Mouse (Mus musculus): ENCODE measurements around the gene Cyp4f16.

DNA sequence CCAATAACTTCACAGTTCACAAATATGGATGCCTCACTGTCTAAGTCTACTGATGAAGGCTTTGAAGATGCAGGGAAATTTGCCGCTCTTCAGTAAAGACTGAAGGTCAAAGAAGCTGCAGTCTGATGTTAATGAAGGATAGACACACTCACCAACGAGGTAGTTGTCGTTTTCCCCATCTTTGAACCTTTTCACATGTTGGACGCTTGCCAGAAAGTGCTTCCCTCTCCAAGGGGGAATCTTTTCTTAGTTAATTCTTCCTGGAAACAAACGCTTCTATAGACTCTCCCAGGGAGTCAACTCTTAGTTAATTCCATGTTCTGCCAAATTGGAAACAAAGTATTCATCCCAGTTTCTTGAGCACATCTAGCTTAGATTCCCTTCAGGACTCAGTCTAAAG, 20.2 kb upstream of the Cyp4f16 start:
- TF ChIP-seq POLR2A (IDR thresholded peaks at IDR 0.05; ENCODE audit: low read depth, low read length), result no peak
- TF ChIP-seq CTCF (IDR thresholded peaks at IDR 0.05; ENCODE audit: extremely low read depth, insufficient read depth, insufficient read length, insufficient replicate concordance), result no peak
